Mouse (Mus musculus): ENCODE data around the gene Stac2. TPM values are rescaled to one million over a fixed set of nuclear protein-coding genes. Genes with fewer than 3 reads are reported as not detected.

The Stac2 gene
- polyA plus RNA-seq, 1 experiment = 47.8 TPM

DNA sequence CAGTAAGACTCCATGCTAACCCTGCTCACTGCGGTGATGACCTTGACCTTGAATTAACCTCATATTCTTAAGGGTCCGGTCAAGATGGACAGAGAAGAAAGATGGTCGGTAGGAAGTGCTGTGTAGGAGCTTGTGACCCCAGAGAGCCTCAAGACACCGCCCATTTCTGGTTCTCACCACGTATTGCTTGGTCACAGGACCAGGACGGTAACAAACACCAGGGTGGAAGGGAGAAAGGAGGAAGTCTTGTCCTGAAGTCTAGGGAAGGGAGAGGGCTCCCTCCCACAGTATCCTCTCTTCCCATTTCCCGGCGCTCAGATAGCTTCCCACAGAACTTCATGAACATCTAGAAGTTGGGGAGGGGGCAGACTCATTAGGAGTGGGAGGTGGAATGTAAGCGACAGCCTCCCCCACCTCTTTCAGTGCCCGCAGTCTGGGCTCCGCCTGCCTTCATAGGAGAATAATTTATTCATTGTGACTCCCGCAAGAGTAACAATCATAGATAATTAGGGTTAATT is 1.6 kb downstream of the Stac2 start:
- DNase-seq (ENCODE audit: extremely low spot score in 1 of 2, low spot score in 1 of 2) = no peak

DNA sequence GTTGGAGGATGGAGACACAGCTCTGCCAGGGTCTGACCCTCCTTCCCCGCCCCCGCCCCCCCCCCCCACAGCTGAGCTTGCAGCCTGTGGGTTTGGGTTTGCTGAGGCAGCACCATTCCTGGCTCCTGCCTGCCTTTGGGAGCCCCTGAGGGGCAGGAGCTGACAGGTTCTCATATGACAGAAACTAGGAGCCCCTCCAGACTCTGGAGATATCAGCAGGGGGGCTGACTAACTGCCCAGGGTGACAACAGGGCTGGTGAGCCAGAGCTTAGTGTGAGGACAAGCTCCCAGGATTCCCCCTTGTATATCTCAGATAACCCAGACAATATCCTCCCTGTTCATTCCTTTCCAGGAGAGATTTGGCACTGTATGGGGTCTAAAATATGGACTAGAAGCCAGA is 2.3 kb downstream of the Stac2 start:
- no peak for DNase-seq (ENCODE audit: extremely low spot score in 1 of 2, low spot score in 1 of 2)

DNA sequence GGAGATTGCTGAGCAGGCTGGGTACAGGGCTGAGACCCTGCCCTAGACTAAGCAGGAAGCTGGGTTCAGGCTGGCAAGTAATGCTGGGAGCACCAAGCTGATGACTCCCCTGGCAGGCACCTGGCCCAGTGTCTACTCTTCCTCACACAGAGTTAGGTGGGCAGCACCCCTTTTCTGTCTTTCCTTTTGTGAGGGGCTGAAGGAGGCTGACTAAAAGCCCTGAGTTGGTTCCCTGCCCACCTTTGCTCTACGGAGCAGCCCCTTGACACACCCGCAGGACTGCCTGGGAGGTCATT is 2.8 kb downstream of the Stac2 start:
- DNase-seq (ENCODE audit: extremely low spot score in 1 of 2, low spot score in 1 of 2) = no peak

DNA sequence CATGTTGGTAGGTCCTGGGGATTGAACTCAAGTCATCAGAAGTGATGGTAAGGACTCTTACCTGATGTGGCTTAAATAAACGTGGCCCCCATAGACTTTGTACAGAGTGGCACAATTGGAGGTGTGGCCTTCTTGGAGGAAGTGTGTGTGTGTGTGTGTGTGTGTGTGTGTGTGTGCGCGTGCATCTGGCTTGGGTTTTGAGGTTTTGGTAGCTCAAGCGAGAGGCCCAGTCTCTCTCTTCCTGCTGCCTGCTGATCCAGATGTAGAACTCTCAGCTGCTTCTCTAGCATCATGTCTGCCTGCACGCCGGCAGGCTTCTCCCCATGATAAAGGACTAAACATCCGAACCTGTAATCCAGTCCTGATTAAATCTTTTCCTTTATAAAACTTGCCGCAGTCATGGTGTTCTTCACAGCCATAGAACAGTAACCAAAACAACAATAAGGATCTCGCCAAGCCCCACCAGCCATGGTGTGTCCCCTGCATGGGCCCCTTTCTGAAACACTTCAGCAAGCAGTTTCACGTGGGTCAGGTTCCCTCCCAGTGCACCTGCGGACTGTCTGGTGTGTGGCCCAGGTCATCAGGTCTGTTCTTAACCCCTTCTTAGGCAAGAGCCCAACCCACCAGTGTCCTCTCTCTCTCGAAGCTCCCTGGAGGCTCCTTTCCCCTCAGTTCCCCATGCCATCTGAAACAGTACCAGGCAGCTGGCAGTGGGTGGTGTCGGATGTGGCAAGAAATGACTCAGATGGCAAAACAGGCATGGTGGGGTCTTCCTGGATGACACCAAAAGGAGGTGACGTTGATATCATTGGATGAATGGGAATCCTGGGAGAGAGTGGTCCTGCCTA is 3.4 kb downstream of the Stac2 start:
- no peak for DNase-seq (ENCODE audit: extremely low spot score in 1 of 2, low spot score in 1 of 2)

DNA sequence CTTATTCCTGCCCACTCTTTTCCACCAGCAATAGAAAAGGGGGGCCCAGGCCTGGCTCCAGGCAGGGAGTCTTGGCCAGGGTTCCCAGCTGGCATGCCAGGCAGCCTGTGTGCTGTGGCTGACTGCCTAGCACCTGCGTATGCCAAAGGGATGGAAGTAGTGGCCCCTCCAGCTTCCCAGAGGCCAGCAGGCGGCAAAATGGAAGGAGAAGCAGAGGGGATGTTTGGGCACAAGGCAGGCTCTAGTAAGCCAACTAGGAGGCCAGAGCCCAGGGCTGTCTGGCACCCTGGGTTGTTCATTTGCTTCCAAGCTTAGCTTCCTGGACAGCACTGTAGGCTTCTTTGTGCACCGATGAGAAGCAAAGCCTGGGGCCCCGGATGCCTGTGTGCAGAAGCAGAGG is 5.5 kb downstream of the Stac2 start:
- peak in 1 of 2 experiments; percentile 54 for DNase-seq (ENCODE audit: extremely low spot score in 1 of 2, low spot score in 1 of 2)

DNA sequence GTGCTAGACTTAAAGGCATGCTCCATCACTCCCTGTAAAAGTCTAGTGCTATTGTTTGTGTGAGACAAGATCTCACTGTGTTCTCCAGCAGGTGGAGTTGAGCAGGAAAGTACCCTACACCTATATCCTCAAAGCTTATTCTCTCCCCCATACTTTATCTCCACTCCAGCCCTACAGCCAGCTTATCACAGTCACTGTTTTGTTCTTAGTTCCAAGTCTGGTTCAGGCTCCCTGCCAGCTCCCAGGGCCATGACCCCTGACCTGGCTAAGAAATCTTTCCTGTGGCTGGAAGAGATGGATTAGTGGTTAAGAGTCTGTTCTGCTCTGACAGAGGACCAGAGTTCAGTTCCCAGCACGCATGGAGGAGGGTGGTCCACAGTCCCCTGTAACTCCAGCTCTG is 6.8 kb downstream of the Stac2 start:
- no peak for DNase-seq (ENCODE audit: extremely low spot score in 1 of 2, low spot score in 1 of 2)

DNA sequence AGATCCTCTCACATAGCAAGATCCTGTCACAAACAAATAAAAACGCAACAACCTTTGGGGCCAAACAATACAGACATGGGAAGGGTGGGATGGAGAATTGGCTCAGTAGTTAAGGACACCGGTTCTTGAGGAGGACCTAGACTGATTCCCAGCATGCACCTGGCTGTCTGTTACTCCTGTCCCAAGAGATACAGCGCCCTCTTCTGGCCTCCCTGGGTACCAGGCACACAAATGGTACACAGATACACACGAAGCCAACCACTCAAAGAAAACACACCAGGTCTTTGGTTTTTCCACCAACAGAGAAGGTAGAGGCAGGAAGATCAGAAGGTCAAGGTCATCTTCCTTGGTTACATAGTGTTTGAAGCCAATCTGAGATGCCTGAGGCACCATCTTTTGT is 7.7 kb downstream of the Stac2 start:
- DNase-seq (ENCODE audit: extremely low spot score in 1 of 2, low spot score in 1 of 2) = no peak

DNA sequence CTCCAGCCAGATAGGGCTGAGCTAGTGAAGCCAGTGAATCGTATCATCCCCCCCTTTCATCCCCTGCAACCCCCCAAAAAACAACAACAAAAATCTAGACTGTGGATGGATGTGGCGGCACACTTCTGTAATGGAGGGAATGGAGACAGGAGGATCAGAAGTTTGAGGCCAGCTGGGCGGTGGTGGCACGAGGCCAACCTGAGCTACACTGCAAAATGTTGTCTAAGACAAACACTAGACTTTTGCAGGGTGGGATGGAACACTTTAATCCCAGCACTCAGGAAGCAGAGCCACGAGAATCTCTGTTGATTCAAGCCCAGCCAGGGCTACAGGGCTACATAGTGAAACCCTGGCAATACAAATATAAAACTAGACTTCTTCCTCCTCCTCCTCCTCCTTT is 9.2 kb downstream of the Stac2 start:
- DNase-seq (ENCODE audit: extremely low spot score in 1 of 2, low spot score in 1 of 2) = no peak

DNA sequence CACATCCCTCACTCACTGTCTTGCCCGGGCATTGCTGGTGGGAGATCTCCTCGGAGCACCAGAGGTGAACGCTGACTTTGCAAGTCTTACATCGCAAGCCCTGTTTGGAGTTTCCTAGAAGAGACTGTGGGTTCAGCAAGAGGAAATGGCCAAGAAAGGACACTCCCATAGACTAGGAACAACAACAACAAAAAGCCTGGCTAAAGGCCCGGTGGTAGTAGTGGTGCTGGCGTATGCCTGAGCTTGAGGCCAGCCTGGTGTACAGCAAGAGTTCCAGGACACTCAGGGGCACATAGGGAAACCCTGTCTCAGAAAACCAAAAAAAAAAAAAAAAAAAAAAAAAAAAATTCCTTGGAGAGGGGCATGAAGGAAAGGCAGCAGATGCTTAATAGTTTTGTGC is 10.5 kb downstream of the Stac2 start:
- DNase-seq (ENCODE audit: extremely low spot score in 1 of 2, low spot score in 1 of 2) = no peak

DNA sequence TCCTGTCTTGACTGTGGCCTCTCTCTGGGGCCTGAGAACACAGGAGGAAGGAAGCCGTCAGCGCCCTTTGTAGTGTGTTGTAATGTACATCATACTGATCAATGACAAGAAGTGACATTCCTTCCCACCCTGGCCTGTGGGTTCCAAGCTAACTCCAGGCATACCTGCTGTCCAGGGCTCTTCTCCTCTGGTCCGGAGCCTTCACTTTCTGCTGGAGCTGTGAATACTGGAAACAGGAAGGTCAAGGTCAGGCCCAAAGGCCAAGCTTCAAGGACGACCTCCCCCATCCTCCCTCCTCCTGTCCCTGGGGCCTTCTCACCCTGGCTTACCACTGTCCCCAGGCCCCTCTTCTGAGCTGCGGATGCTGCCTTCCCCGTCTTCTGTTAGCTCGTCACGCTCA is 12.3 kb downstream of the Stac2 start:
- no peak for DNase-seq (ENCODE audit: extremely low spot score in 1 of 2, low spot score in 1 of 2)

DNA sequence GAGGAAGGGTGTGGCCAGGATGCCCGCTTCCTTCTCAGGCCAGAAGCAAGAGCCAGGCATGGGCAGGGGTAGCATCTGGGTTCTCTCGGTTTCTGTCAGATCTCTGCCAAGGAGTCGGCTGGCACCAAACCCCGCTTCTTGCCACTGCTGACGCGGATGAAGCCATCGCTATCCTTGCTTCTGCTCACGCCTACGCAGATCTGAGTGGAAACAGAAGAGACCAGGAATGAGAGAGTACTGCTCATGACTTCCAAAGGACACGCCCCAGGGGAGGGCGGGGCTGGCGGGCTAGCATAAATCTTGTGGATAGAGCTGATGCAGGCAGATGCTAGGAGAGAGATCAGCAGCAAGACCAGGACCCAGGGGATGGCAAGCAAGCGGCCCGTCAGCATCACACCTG is 15.4 kb downstream of the Stac2 start:
- DNase-seq (ENCODE audit: extremely low spot score in 1 of 2, low spot score in 1 of 2) = peak in 1 of 2 experiments; percentile 90

DNA sequence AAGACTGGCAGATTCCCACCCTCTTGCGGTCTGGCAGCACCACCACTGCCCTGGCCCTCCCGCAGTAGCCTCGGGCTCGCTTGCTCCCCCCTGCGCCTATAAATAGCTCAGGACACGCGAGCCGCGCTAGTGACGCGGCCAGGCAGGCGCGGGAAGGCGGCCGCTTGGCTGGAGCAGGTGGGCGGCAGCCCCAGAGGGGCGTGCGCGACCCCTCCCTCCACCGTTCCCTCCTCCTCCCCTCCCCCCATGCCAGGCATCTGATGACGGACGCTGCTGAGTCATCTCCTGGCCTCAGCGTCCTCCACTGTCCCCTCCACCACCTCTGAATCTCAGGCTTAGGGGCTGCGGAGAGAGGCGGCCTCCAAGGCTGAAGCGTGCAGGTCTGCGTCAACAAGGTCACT is 17.3 kb downstream of the Stac2 start:
- DNase-seq (ENCODE audit: extremely low spot score in 1 of 2, low spot score in 1 of 2) = no peak

DNA sequence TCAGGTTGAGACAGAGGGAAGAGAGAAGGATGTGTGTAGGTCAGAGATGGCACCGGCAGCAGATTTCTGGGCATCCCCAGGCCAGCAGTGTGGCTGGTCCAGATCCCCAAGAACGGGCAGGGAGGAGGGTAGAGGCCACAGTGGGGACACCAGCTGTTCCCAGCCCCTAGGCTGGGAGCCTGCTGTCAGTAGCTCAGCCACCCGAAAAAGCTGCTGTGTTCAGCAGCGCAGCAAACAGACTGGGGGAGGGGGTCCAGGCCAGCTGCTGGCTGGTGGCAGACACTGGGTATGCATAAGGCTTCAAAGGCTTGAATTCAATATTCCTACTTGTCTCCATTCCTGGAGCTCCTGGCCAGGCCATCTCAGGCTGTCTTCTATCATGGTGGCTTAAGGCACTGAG is 18.4 kb downstream of the Stac2 start:
- no peak for DNase-seq (ENCODE audit: extremely low spot score in 1 of 2, low spot score in 1 of 2)

DNA sequence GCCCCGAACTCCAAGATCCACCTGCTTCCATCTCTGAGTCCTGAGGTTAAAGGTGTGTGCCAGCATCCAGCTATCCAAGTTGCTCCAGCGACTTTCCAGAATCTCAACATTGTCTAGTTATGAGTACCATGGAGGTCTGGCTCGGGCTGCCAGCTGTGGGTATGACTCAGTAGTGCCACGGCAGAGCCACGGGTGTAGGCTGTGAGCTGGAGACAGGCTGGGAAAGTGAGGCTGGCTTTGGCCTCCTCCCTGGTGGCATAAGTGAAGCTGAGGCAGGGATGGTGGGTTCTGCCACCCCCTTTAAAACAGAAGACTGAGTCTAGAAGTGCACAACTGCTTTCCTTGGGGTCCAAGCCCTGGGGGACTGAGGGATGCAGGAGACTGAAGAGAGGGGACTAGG is 19.2 kb downstream of the Stac2 start:
- DNase-seq (ENCODE audit: extremely low spot score in 1 of 2, low spot score in 1 of 2) = no peak

DNA sequence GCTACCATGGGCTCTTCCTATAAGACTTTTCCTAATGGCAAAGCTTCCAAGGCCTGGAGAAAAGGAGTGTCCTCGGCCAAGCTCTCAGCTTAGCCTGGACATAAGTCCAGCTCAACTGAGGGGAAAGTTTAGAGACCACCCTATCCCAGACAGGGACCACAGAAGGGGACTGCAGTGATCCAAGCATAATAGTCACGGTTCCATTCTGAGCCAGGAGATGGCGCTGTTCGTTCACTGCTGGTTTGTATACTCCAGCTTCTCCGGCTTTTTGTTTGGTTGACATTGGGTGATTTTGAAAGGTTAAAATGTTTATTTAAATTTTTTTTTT is 21.9 kb downstream of the Stac2 start:
- DNase-seq (ENCODE audit: extremely low spot score in 1 of 2, low spot score in 1 of 2) = peak in 1 of 2 experiments; percentile 91

DNA sequence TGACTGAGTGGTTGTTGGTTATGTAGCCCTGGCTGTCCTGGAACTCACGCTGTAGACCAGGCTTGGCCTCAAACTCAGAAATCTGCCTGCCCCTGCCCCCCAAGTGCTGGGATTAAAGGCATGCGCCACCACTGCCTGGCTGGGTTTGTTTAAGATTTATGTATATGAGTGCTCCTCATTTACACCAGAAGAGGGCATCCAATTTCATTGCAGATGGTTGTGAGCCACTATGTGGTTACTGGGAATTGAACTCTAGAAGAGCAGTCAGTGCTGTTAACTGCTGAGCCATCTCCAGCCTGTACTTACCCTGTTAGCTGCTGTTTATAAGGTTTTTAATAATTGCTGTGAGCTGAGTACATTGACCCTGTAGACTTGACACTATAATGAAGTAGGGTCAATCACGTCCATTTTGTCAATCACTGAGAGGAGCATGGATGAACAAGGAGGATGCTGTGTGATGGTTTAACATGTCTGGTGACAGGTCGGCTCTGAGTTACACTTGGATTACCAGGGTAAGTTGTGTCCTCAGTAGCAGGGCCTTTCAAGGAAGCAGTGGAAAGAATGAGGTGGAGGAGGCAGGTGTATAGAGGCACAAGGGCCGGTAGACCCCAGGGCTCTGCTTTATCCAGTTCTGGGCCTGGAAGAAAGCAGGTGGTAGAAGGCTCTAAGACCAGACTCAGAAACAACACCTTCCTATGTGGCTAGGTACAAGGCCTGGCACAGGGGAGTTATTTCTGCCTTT is 22.4 kb downstream of the Stac2 start:
- DNase-seq (ENCODE audit: extremely low spot score in 1 of 2, low spot score in 1 of 2) = no peak

DNA sequence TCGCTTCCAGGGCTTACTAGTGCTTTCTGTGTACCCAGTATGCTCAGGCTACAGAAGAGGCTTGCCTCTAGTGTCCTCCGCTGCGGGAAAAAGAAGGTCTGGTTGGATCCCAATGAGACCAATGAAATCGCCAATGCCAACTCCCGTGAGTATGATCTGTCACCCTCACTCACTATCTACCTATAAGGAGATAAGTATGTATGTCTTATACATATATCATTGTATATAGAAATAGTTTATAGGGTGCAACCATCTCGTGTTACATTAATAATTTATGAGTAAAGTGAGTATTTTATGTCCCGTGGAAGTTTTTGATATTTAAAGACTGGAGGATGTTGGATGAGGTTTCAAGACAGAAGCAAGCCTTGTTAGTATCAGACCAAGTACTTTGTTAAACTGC is 25.5 kb downstream of the Stac2 start:
- no peak for DNase-seq (ENCODE audit: extremely low spot score in 1 of 2, low spot score in 1 of 2)

DNA sequence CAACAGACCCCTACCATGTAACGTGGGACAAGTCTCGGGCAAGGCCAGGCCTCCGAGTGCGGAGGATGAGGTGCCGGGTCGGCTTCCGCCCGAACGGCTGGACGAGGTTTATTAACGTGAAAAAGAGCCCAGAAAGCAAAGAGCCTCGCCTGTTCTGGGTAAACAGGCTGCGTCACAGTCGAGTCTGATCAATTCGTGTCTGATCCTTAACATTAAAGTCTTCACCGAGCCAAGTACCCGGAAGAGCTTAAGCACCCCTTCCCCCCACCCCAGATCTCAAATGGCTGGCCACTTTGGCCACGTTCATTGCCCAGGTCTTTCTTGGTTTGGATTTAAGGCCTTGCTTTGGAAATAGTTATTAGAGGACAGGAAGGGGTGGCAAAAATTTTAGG is 26.0 kb downstream of the Stac2 start:
- DNase-seq (ENCODE audit: extremely low spot score in 1 of 2, low spot score in 1 of 2) = no peak

DNA sequence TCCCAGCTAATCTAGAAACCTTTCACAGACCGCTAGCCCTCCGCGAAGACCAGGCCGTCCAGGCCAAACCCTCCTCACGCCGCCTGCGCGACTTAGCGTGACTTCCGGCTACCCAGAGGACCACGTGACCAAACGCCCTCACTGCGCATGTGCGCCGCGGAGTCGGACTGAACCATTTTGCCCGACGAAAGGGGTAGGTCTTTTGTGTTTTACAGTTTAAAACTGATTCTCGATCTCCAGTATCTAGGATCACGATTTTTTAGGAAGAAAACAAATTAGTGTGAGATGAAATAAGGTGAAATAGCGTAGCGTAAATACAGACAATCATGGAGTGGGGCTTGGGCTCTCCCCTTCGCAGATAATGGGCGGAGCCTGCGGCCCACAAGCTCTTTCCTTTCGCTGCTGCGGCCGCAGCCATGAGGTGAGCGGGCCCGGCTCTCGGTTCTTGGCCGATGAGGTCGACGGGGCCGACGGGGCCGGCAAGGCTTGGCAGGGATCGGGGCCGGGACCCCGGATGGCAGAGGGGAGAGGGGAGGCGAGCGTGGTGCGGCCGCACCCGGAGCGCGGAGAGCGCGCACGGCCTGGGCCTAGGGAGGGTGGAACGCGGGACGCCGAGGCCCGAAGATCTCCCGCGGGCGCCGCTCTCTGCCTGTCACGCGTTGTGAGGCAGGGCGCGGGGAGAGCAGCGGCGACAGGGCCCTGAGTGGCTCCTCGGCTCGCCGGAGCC is 26.5 kb downstream of the Stac2 start, which contains the start of gene Rpl19:
Gene Rpl19, plus strand, starts transcription at position 141 of the 727 bp plus-strand sequence.
- peak; percentile 82 to 95 for DNase-seq (ENCODE audit: extremely low spot score in 1 of 2, low spot score in 1 of 2)

DNA sequence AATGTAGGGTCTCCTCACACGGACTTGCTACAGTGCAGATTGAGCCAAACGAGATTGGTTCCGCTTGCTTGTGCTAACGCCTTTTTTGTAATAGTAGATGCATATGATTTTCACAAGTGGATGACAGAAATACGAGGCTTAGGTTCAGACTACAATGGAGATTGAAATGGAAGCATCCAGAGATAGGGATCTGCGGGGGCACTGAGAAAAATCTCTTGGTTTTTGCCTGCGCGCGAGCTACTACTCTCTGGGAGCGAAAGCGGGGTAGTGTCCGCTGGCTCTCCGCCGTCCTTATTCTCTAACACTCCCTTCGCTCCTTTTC is 27.1 kb downstream of the Stac2 start:
- DNase-seq (ENCODE audit: extremely low spot score in 1 of 2, low spot score in 1 of 2) = no peak

DNA sequence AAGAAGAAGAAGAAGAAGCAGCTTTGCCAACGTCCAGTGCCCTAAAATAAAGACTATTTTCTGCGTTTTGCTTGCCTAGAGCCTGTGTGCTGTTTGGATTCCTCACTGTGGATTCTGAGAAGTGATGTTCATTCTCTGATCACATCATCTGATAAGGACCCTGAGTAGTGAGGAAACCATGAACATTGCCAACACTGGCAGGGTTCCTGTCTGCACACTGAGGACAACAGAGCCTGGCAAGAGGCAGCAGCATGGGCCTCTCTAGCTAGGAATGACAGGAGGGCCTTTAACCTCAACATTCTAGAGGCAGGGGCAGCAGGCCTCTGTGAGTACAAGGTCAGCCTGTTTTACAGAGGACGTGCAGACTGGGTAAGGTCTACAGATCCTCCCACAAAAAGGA is 28.7 kb downstream of the Stac2 start:
- DNase-seq (ENCODE audit: extremely low spot score in 1 of 2, low spot score in 1 of 2) = no peak
